9 mouse cellular contexts compared by ENCODE assay signal in the genomic region with DNA sequence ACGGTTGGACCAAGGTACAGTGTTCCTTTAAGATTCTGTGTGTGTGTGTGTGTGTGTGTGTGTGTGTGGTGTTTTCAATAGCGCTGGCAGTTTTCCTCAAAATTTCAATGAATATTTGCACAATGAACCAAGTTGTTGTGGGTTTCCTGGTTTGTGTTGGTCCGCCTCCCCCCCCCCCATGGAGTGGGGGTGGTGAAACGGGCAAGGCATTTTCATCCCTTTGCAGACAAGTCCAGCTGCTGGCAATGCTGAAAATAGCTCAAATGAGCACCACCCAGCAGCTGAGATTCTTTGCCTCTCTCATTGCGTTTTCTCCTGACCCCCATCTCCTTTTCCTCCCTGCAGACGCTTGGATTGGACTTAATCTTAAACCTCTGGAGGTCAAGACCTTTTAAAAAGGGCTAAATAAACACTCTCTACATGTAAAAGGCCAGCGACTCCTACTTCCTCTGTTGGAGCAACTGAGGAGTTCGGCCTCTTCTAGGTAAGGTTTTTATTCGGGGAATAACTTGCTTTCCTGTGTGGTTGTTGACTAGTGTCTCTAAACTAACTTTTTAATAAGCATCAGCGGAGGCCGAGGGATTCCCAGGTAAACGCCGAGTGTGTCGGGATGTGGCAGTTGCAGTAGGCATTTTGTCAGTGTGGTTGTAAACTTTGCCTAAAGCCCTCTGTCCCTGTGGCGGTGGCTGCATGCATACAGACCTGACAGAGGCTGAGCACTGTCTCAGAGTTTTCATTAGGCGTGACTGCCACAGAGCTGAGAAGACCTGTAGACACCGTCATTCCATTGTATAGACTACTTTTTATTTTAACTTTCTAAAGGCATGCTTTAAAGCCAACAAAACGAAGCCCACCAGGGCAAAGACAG.
A peak's percentile ranks its signal among the peaks of the same experiment; 100 is the strongest.
DNase-seq lines count a peak whose midpoint lies in the region; ATAC-seq and TF ChIP-seq lines count a peak whose summit lies in the region.
"Had no signal": no experiment of that assay in that cellular context is flagged by ENCODE, and none has a peak within 500 bp of the region (broad histone marks: within the 10 kb centered on the region; RNA-seq: fewer than 3 reads in every experiment).

No protein-coding gene starts in this region.

- ATAC-seq in megakaryocyte, adult 5-6 weeks (ENCODE audit: poor library complexity, severe bottlenecking) = no peak
- no peak for ATAC-seq in liver, postnatal 0 days
- ATAC-seq: Patski had no signal

- intact Hi-C loops in left cerebral cortex, adult 2 months (cut with DNase I) = no loop called here
- intact Hi-C loops in heart, adult 2 months (cut with DNase I) = loop anchor here (2.0 to 5.0 kb wide), 2 partner anchors 30 to 56 kb away; no protein-coding TSS in a partner anchor

- no peaks in the 10 kb centered on the region for H3K27me3 ChIP-seq in heart, adult 2 months (ENCODE audit: control insufficient read depth, insufficient read depth, low read length)
- H3K27me3 ChIP-seq in liver, postnatal 0 days (ENCODE audit: insufficient read depth, low read length) = no peaks in the 10 kb centered on the region
- H3K27me3 ChIP-seq: Patski had no signal

- 13% methylated on average over 18 of the region's 18 CpGs for WGBS in heart, adult 2 months
- 42% methylated on average over 18 of the region's 18 CpGs for WGBS in liver, postnatal 0 days (ENCODE audit: insufficient replicate concordance)

- H3K27ac ChIP-seq in left cerebral cortex, adult 2 months = peak overlapping the region; percentile 76
- peak overlapping the region; percentile 92 for H3K27ac ChIP-seq in heart, adult 2 months
- H3K27ac ChIP-seq in liver, postnatal 0 days (ENCODE audit: low read depth) = no peak overlapping the region

- TF ChIP-seq EP300 in heart, adult 2 months (IDR thresholded peaks at IDR 0.05; ENCODE audit: insufficient read depth, low read depth, low read length) = 0 out of 2 replicates have a peak, but pooled peaks have one; percentile 44
- TF ChIP-seq EP300 in liver, postnatal 0 days (IDR thresholded peaks at IDR 0.05; ENCODE audit: low read depth) = no peak

- peak overlapping the region; percentile 85 for H3K9ac ChIP-seq in heart, adult 2 months (ENCODE audit: low read depth, low read length)
- no peak overlapping the region for H3K9ac ChIP-seq in liver, postnatal 0 days (replicated peaks)

- H3K4me2 ChIP-seq in liver, postnatal 0 days (ENCODE audit: low read depth, low read length) = no peak overlapping the region

- no peaks in the 10 kb centered on the region for H3K9me3 ChIP-seq in liver, postnatal 0 days (ENCODE audit: low read length)

- peak overlapping the region; percentile 40 for H3K4me3 ChIP-seq in left cerebral cortex, adult 2 months
- peak overlapping the region; percentile 54 for H3K4me3 ChIP-seq in heart, adult 2 months
- no peak overlapping the region for H3K4me3 ChIP-seq in liver, postnatal 0 days (ENCODE audit: low read depth, low read length)

- peak; percentile 43; the same call in 1 of the 2 replicates for TF ChIP-seq POLR2A in heart, adult 2 months (IDR thresholded peaks at IDR 0.05; ENCODE audit: insufficient read depth, low read depth, low read length)

- peaks cover 11% of the 10 kb centered on the region for H3K36me3 ChIP-seq in heart, adult 2 months (ENCODE audit: control insufficient read depth, insufficient read depth, low read length)
- H3K36me3 ChIP-seq in liver, postnatal 0 days (replicated peaks; ENCODE audit: insufficient read depth, low read length) = no peaks in the 10 kb centered on the region; the same call in 1 of the 2 replicates

- no peak for TF ChIP-seq CTCF in left cerebral cortex, adult 2 months (IDR thresholded peaks at IDR 0.05)
- no peak for TF ChIP-seq CTCF in heart, adult 2 months (IDR thresholded peaks at IDR 0.05)
- TF ChIP-seq CTCF in liver, postnatal 0 days (IDR thresholded peaks at IDR 0.05; ENCODE audit: low read depth) = no peak

- no peaks in the 10 kb centered on the region for H3K79me2 ChIP-seq in heart, adult 2 months (replicated peaks; ENCODE audit: control insufficient read depth, insufficient read depth, low read length)

- peaks cover 4% of the 10 kb centered on the region for H3K4me1 ChIP-seq in heart, adult 2 months (ENCODE audit: control insufficient read depth, insufficient read depth, low read length)
- no peaks in the 10 kb centered on the region for H3K4me1 ChIP-seq in liver, postnatal 0 days (ENCODE audit: insufficient read depth)

- no peak for DNase-seq in left cerebral cortex, adult 2 months (ENCODE audit: extremely low spot score in 1 of 2, low spot score in 2 of 2)
- no peak for DNase-seq in left cerebral cortex, adult 11 months (ENCODE audit: low spot score)
- peak; percentile 49 to 50 for DNase-seq in heart, adult 2 months
- peak; percentile 11 to 44 for DNase-seq in kidney, postnatal 4 days
- DNase-seq in skeletal muscle tissue, adult 2 months (ENCODE audit: low read depth, low spot score) = peak; percentile 7
- DNase-seq in liver, postnatal 0 days = no peak
- DNase-seq in c-Kit-positive CD71-positive TER-119-positive erythroid progenitor cells, embryonic 14.5 days (ENCODE audit: low spot score) = no peak

Comparison
In these comparisons a context has a peak if more than half of its experiments do, and no peak if none do; other contexts are left out.
1. DNase-seq: peak in heart, adult 2 months (2 of 2), kidney, postnatal 4 days (2 of 2) and skeletal muscle tissue, adult 2 months (single experiment); none in left cerebral cortex, adult 2 months (0 of 2), left cerebral cortex, adult 11 months (single experiment), liver, postnatal 0 days (single experiment) and c-Kit-positive CD71-positive TER-119-positive erythroid progenitor cells, embryonic 14.5 days (single experiment).